Mouse (Mus musculus) embryonic facial prominence, embryonic 12.5 days (tissue): ENCODE results near the gene Dnajc13. TPM values are rescaled to one million over a fixed set of nuclear protein-coding genes. Genes with fewer than 3 reads are reported as not detected.

ENCODE experiments used
- ATAC-seq: fragments of 200-750 bp; cut with Nextera tagmentation; 2 replicates; pipeline ENCODE4 v1.8.0; 2017; ENCODE audit not compliant: insufficient number of reproducible peaks, insufficient read depth, low FRiP score, low TSS enrichment
- H3K27ac ChIP-seq: fragments of 300-500 bp; sonication (generic); 2 replicates; pipeline ENCODE4 v1.5.1; 2016; ENCODE audit warnings: mild to moderate bottlenecking
- H3K27me3 ChIP-seq: fragments of 300-500 bp; sonication (generic); 2 replicates; pipeline ENCODE4 v1.6.1; 2016; ENCODE audit warnings: mild to moderate bottlenecking, moderate library complexity
- H3K36me3 ChIP-seq: fragments of 300-500 bp; sonication (generic); 2 replicates; pipeline ENCODE4 v1.6.1; 2016; ENCODE audit warnings: mild to moderate bottlenecking
- H3K4me1 ChIP-seq: fragments of 300-500 bp; sonication (generic); 2 replicates; pipeline ENCODE4 v1.6.1; 2016
- H3K4me2 ChIP-seq: fragments of 300-500 bp; sonication (generic); replicated peaks from 2 replicates; pipeline ENCODE4 v1.6.1; 2016; ENCODE audit warnings: mild to moderate bottlenecking, moderate library complexity
- H3K4me3 ChIP-seq: fragments of 300-500 bp; sonication (generic); 2 replicates; pipeline ENCODE4 v1.5.1; 2016; ENCODE audit warnings: mild to moderate bottlenecking
- H3K9ac ChIP-seq: fragments of 300-500 bp; sonication (generic); 2 replicates; pipeline ENCODE4 v1.6.1; 2016; ENCODE audit warnings: mild to moderate bottlenecking, moderate library complexity
- H3K9me3 ChIP-seq: fragments of 300-500 bp; sonication (generic); 2 replicates; pipeline ENCODE4 v1.6.1; 2016; ENCODE audit warnings: mild to moderate bottlenecking, moderate library complexity
- WGBS: fragments of 180-500 bp; shearing (Covaris S2); methylation state at CpG from one replicate; pipeline ENCODE4 v1.1.7; 2016; 5-methylcytosine and 5-hydroxymethylcytosine counted together
- polyA plus RNA-seq: library from polyadenylated mRNA; unstranded; fragments of >200 nt; fragmentation: Nextera tagmentation; extraction: Ambion mirVana; gene quantifications from 2 replicates; pipeline ENCODE4 v1.2.1, GENCODE M21; 2016

Gene Dnajc13
- 23.4 and 26.1 TPM in 2 replicates for polyA plus RNA-seq

DNA sequence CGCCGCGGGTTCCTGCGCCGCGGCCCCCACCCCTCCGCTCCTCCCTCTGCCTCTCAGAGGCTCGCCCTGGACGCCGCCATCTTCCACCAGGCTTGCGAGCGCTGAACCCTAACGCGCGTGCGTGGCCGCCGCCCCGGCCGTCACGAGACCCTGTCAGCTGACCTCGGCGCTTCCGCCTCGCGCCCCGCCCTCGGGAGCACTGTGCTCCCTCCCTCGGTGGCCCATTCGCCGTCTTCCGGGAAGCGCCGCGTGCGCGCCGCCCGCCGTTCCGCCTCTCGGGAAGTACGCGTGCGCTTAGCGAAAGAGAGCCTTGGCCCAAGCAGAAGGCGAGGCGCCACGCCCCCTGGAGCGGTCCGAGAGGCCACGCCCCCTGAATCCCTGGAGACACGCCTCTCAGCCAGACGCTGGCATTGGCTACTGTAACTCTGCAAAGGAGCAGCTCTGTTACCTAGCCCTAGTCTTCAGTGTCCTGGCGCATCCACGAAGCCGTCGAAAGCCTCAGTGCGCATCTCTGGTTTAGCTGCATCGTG is at the start of gene Dnajc13:
Gene Dnajc13, minus strand, starts transcription at position 108 of the 530 bp plus-strand sequence.
- Histone ChIP-seq H3K4me2 (peak within 1 kb of the TSS; percentile 82), H3K36me3 (no peaks in the 10 kb centered on the region), H3K4me3 (peak within 1 kb of the TSS; percentile 80), H3K27me3 (no peaks in the 10 kb centered on the region), H3K9me3 (no peaks in the 10 kb centered on the region), H3K27ac (peak within 1 kb of the TSS; percentile 89), H3K4me1 (peaks cover 18% of the 10 kb centered on the region), H3K9ac (peak within 1 kb of the TSS; percentile 79)
- peak; percentile 97 for ATAC-seq
- WGBS: under 1% methylated on average over 59 of the region's 60 CpGs

GRCm38 (mm10) chr9:104306734-104307133 is 44.0 kb upstream of the Dnajc13 start:
- no peak for ATAC-seq
- 15% methylated on average over 6 of the region's 6 CpGs for WGBS
- Histone ChIP-seq H3K27me3 (no peaks in the 10 kb centered on the region), H3K27ac (no peak overlapping the region), H3K4me3 (no peak overlapping the region), H3K9ac (no peak overlapping the region), H3K4me1 (no peaks in the 10 kb centered on the region), H3K9me3 (no peaks in the 10 kb centered on the region), H3K4me2 (no peak overlapping the region), H3K36me3 (no peaks in the 10 kb centered on the region)

- H3K27ac ChIP-seq: no peak overlapping the region
- no peaks in the 10 kb centered on the region for H3K36me3 ChIP-seq
- no peak overlapping the region for H3K4me3 ChIP-seq
- H3K27me3 ChIP-seq: no peaks in the 10 kb centered on the region
- H3K4me1 ChIP-seq: no peaks in the 10 kb centered on the region
- ATAC-seq: no peak
- 94% methylated on average over 6 of the region's 6 CpGs for WGBS
- H3K9me3 ChIP-seq: no peaks in the 10 kb centered on the region
- no peak overlapping the region for H3K9ac ChIP-seq
- no peak overlapping the region for H3K4me2 ChIP-seq
These were observed 42.8 kb upstream of the Dnajc13 start for GRCm38 (mm10) chr9:104305333-104306111.

DNA sequence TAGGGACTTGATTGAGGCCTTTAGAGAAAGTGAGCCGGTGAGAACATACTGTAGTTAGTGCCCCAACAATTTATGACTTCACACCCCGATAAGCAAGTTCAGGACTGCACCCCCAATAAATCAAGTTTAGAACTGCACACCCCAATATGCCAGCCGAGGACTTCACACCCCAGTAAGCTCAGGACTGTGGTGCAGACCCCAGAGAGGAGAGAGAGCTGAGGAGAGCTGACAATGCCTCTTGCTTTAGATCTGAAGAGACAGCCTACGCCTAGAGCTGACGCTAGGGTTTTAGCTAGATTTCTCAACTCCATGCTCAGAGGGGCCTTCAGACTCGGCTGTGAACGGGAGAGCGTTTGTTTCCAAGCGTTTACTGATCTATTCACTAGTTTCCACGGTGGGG is 42.1 kb upstream of the Dnajc13 start:
- H3K4me1 ChIP-seq: no peaks in the 10 kb centered on the region
- H3K27ac ChIP-seq: no peak overlapping the region
- 83% methylated on average over 10 of the region's 10 CpGs for WGBS
- H3K9ac ChIP-seq: no peak overlapping the region
- no peak for ATAC-seq
- no peaks in the 10 kb centered on the region for H3K9me3 ChIP-seq
- no peak overlapping the region for H3K4me2 ChIP-seq
- H3K4me3 ChIP-seq: no peak overlapping the region
- H3K36me3 ChIP-seq: no peaks in the 10 kb centered on the region
- H3K27me3 ChIP-seq: no peaks in the 10 kb centered on the region

GRCm38 (mm10) chr9:104304376-104304775 is 41.6 kb upstream of the Dnajc13 start:
- H3K27me3 ChIP-seq: no peaks in the 10 kb centered on the region
- no peaks in the 10 kb centered on the region for H3K4me1 ChIP-seq
- H3K9ac ChIP-seq: no peak overlapping the region
- WGBS: 66% methylated on average over 4 of the region's 4 CpGs
- no peaks in the 10 kb centered on the region for H3K36me3 ChIP-seq
- no peak for ATAC-seq
- H3K9me3 ChIP-seq: no peaks in the 10 kb centered on the region
- H3K4me3 ChIP-seq: no peak overlapping the region
- no peak overlapping the region for H3K4me2 ChIP-seq
- no peak overlapping the region for H3K27ac ChIP-seq

- Histone ChIP-seq H3K9ac (no peak overlapping the region), H3K4me2 (no peak overlapping the region), H3K27me3 (no peaks in the 10 kb centered on the region), H3K9me3 (no peaks in the 10 kb centered on the region), H3K36me3 (no peaks in the 10 kb centered on the region), H3K27ac (no peak overlapping the region), H3K4me3 (no peak overlapping the region), H3K4me1 (no peaks in the 10 kb centered on the region)
- WGBS: 82% methylated on average over 12 of the region's 12 CpGs
- ATAC-seq: no peak
These were observed 37.8 kb upstream of the Dnajc13 start for GRCm38 (mm10) chr9:104300569-104300968.

DNA sequence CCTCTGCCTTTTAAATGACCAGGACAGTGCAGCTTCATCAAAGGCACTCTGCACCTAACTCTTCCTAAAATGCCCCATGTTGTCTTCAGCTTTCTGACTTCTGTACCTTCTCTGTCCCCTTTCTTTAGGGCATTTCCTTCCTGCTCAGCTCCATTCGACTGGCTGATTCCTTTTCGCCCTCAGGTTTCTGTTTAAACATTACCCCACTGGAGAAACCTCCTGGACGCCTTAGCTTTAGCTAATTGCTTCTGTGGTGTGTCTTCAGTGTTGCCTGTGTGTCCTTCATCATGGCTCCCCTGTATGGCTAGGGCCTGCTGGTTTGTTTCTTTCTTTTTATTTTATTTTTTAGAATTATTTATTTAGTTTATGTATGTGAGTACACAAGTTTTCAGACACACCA is 34.3 kb upstream of the Dnajc13 start:
- no peaks in the 10 kb centered on the region for H3K36me3 ChIP-seq
- ATAC-seq: no peak
- no peak overlapping the region for H3K4me2 ChIP-seq
- 70% methylated on average over 3 of the region's 3 CpGs for WGBS
- no peaks in the 10 kb centered on the region for H3K27me3 ChIP-seq
- H3K9ac ChIP-seq: no peak overlapping the region
- no peaks in the 10 kb centered on the region for H3K4me1 ChIP-seq
- H3K4me3 ChIP-seq: no peak overlapping the region
- H3K27ac ChIP-seq: no peak overlapping the region
- no peaks in the 10 kb centered on the region for H3K9me3 ChIP-seq

DNA sequence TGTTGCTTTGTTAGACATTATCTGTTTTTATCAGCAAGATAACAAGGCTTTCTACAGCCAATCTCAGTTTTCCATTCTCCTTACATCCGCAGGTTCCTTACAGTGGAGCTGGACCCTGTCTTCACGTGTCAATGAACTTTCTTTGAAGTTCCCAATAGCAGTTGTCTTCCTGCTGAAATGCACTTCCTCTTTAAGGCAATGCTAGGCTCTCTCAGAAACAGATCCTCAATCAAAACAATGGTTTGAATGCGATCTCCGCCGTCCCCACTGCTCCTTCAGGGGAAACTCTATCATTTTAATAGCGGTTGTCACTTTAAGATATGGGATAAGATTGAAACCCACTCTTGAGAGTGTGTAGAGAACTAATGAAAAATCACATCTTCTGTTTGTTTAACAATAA is 22.2 kb upstream of the Dnajc13 start:
- no peak for ATAC-seq
- Histone ChIP-seq H3K36me3 (no peaks in the 10 kb centered on the region), H3K4me2 (no peak overlapping the region), H3K27me3 (no peaks in the 10 kb centered on the region), H3K27ac (no peak overlapping the region), H3K9ac (no peak overlapping the region), H3K9me3 (no peaks in the 10 kb centered on the region), H3K4me3 (no peak overlapping the region), H3K4me1 (no peaks in the 10 kb centered on the region)
- 69% methylated on average over 6 of the region's 6 CpGs for WGBS

- Histone ChIP-seq H3K27me3 (no peaks in the 10 kb centered on the region), H3K4me2 (no peak overlapping the region), H3K36me3 (no peaks in the 10 kb centered on the region), H3K27ac (no peak overlapping the region), H3K4me3 (no peak overlapping the region), H3K9me3 (no peaks in the 10 kb centered on the region), H3K9ac (no peak overlapping the region), H3K4me1 (no peaks in the 10 kb centered on the region)
- WGBS: 29% methylated on average over 8 of the region's 8 CpGs
- ATAC-seq: no peak
These were observed 19.8 kb upstream of the Dnajc13 start for GRCm38 (mm10) chr9:104282536-104282935.

GRCm38 (mm10) chr9:104281737-104282136 is 19.0 kb upstream of the Dnajc13 start:
- no peak overlapping the region for H3K4me3 ChIP-seq
- 76% methylated on average over 5 of the region's 5 CpGs for WGBS
- H3K27me3 ChIP-seq: no peaks in the 10 kb centered on the region
- no peaks in the 10 kb centered on the region for H3K36me3 ChIP-seq
- H3K27ac ChIP-seq: no peak overlapping the region
- no peak for ATAC-seq
- H3K9me3 ChIP-seq: no peaks in the 10 kb centered on the region
- H3K4me1 ChIP-seq: no peaks in the 10 kb centered on the region
- H3K9ac ChIP-seq: no peak overlapping the region
- H3K4me2 ChIP-seq: no peak overlapping the region

DNA sequence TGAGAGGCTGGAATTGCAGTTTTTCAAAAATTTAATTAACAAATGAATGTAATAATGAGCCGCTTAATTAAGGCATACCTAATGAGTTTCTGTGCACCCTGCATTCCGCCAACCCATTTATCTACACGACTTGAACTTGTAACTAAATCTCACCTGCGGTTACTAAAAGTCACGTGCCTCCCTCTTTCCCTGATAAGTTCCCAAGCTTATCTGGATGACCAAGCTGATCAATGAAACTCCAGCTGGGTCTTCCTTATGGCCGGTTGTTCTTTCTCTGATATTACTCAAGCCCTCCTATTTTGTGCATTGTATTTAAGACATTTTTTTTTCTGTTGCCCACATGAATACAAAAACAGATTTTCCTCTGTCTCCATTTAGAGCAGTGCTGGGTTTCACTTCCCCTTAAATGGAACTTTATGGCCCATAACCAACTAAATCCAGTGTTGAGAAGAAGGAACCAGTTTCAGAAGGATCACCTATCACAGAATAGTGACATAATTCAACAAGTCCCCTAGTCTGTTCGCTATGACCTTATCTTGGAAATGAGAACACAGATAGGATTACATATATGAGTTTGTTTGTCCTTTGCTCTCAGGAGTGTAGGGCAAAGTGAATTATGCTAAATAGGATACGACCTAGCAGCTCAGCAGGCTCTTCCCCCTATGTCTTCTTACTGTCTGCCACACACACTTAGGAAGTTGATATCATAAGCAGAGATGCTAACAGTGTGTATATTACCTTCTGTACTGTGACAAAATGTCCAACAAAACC is 18.2 kb upstream of the Dnajc13 start:
- Histone ChIP-seq H3K4me1 (no peaks in the 10 kb centered on the region), H3K27me3 (no peaks in the 10 kb centered on the region), H3K36me3 (no peaks in the 10 kb centered on the region), H3K9me3 (no peaks in the 10 kb centered on the region), H3K9ac (no peak overlapping the region), H3K4me2 (no peak overlapping the region), H3K4me3 (no peak overlapping the region), H3K27ac (no peak overlapping the region)
- 79% methylated on average over 8 of the region's 8 CpGs for WGBS
- no peak for ATAC-seq
